Mouse (Mus musculus) liver, embryonic 14.5 days (tissue): ENCODE data around the gene Slc25a44.

Experiments
- CTCF ChIP-seq: IDR thresholded peaks from 2 replicates; pipeline ENCODE4 v1.5.1; 2016; ENCODE audit warnings: antibody characterized with exemption, low read depth, control low read depth
- EP300 ChIP-seq: IDR thresholded peaks from 2 replicates; pipeline ENCODE4 v1.6.1; 2016; ENCODE audit warnings: antibody characterized with exemption, low read depth

GRCm38 (mm10) chr3:88460983-88461696 lies 36.2 kb upstream of the Slc25a44 start, which contains the start of gene Sema4a:
- no peak for TF ChIP-seq CTCF
- no peak for TF ChIP-seq EP300
